Mouse (Mus musculus) MEL-GATA-1-ER (cell line): ENCODE results near the gene Cldn9.

Source experiments
- DNase-seq: peaks from one replicate; pipeline ENCODE4 v3.0.0-alpha.2; 2012; ENCODE audit warnings: low read depth; ENCODE audit errors: extremely low read depth

Gene Cldn9

DNA sequence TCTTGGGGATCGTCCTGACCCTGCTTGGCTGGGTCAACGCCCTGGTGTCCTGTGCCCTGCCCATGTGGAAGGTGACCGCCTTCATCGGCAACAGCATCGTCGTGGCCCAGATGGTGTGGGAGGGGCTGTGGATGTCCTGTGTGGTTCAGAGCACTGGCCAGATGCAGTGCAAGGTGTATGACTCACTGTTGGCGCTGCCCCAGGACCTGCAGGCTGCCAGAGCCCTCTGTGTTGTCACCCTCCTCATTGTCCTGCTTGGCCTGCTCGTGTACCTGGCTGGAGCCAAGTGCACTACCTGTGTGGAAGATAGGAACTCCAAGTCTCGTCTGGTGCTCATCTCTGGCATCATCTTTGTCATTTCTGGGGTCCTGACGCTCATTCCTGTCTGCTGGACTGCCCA lies 2.7 kb downstream of the Cldn9 start:
- no peak for DNase-seq

DNA sequence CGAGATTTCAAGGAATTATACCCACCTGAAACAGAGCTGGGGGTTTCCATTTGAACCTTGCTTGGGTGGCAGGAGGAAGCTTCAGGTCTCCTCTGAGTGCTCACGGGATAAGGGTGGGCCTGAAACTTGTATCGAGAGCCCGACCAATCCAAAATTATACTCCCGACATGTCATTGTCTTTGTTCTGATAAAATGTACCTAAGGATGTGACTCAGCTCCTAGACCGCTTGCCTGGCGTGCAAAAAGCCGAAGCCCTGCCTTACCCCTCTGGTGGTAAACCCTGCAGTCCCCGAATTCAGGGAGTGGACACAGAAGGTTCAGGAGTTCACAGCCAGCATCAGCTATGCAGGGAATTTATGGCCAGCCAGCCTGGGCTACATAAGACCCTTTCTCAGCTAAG lies 3.5 kb downstream of the Cldn9 start:
- no peak for DNase-seq

DNA sequence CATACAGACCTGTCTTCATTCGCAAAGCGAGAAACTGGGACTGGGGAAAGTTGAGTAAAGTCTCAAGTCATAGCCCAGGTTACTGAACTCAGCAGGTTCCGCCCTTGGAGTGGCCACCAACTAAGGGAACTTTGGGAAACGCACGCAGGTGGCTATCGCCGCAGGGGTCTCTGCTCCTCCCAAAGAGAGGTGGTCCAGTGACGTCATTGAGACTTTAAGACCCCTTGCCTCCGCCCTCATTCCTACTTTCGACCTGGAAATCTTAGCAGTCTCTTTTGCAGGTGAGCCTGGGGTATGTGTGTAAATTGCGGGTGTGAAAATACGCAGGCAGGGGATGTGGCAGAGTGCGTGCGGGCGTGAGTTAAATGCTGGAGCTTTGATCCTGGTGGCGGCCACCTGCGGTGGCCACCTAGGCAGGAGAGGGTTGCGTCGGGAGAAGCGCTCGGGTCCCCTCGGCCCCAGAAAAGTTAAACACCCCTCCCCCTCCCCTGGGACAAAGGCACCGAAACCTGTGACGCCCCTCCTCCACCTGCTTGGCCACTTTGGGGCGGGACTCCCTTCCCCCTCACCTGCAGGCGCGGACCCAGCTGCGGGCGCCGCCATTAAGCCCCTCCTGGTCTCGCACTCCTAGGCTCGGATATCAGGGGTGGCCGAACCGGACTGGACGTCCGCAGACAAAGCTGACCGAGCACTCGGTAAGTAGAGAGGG lies 4.5 kb downstream of the Cldn9 start, which contains the start of gene Cldn6:
Gene Cldn6, plus strand, starts transcription at position 123 of the 709 bp plus-strand sequence.
- no peak for DNase-seq

DNA sequence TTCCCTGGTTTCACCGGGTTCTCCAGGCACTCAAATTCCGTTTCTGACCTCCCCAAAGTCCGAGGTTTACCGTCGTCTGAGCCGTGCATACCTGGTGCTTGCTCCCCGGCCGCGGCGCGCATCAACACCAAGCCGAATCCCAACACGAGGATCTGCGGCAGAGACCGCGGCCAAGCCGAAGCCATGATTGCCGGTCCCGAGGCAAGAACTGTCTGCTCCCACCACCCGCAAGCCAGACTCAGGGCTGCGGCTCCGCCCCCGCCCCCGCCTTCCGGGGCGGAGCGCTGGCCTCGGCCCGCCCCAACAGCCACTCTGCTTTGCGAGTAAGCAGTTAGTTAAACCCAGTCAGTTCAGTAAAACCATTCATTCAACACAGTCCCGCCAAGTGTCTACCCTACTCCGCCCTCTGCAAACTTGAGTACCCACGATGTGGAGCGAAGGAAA lies 6.6 kb downstream of the Cldn9 start, which contains the start of gene Tnfrsf12a:
Gene Tnfrsf12a, minus strand, starts transcription at position 233 of the 444 bp plus-strand sequence.
- peak; percentile 71 for DNase-seq

DNA sequence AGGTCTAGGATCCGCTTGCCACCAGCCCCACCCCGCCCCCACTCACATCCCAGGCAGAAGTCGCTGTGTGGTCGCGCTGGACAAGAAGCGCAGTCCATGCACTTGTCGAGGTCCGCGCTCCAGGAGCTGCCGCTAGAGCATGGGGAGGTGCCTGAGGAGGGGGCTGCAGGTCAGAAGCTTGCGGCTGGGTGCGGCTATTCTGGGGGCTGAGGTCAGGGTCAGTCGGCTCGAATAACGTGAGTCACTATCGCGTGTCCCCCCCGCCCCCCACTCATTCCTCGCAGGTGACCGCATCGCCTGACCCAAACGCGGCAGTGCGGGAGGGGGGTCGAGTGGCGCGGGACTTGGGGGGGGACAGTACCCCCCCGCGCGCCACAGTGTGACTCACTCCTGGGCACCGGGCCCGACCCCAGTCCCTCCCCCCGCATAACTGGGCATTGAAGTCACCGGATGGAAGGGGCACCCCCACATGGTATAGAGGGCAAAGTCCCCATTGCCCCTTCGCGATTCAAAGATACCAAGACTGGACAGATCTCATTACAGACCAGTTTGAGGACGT lies 7.3 kb downstream of the Cldn9 start:
- DNase-seq: no peak

DNA sequence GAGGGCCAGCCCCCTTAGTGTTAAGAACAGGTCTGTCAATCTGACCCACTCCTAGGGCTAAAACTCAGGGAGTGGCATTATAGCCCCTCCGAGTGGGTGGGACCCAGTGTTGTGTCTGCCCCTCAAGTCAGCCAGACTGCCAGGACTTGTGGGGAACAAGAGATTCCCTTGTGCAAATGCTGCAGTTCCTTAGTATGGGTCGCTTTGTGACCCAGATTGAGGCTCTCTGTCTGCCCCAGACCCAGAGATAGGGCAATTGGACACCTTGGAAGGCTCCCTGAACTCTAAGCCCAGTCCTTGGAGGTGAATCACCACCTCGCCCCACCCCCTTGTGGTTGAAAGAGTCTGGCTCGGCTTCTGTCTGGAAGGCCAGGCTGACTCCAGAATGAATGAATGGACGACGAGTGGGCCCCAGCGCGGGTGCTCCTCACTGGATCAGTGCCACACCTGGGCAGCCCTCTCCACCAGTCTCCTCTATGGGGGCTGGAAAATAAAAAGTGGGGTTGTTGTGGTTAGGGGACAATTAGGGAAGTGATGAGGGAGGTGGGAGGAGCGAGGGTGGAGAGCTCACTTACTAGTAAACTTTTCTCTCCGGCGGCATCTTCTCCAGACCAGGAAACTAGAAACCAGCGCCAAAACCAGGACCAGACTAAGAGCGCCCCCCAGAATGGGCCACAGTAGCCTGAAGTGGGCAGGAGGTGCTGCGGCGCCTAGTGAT lies 8.1 kb downstream of the Cldn9 start:
- peak; percentile 77 for DNase-seq

DNA sequence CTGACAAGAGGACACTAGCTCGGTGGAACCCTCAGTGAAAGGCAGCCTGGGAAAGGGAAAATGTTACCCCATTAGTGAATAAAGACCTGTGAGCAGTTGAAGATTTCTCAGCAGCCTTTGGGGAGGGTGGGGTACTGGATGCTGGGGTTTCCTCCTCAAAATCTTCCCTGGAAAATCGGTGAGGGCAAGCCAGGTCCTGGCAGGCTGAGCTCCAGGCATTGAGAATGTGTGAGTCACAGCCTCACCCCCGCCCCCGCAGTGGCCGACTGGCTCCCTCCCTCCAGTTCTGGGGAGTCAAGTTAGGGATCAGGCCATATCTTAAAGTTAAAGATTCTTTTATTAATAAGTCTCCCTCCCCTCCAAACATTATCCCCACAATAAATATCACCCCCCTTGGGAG lies 8.7 kb downstream of the Cldn9 start:
- DNase-seq: no peak

DNA sequence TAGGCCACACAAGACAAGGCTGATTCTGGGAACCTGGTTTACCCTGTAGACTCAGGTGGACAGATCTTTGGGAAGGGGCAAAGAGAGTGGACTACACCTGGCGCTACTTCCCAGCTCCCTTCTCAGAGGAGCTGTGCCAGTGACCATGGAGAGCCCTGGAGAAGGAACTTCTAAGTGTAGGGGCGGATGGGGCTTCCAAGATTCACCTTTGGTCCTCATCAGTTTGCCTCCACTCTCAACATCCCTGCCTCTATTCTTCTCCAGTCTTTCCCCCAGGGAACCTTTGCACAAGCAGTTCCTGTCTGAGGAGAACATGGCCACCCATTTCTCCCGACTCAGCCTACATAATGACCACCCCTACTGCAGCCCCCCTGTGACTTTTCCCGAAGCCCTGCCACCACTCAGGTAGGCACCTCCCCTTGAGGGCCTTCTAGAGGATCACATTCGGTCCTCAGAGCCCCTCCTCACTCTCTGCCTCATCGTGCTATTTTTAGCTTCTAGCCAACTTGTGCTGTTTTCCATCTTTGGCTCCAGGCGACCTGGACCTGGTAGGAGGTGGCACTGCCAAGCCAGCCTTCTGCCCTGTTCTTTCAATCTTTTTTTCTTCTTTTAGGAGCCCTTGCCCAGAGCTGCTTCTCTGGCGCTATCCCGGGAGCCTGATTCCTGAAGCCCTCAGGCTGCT lies 9.4 kb downstream of the Cldn9 start:
- DNase-seq: no peak

DNA sequence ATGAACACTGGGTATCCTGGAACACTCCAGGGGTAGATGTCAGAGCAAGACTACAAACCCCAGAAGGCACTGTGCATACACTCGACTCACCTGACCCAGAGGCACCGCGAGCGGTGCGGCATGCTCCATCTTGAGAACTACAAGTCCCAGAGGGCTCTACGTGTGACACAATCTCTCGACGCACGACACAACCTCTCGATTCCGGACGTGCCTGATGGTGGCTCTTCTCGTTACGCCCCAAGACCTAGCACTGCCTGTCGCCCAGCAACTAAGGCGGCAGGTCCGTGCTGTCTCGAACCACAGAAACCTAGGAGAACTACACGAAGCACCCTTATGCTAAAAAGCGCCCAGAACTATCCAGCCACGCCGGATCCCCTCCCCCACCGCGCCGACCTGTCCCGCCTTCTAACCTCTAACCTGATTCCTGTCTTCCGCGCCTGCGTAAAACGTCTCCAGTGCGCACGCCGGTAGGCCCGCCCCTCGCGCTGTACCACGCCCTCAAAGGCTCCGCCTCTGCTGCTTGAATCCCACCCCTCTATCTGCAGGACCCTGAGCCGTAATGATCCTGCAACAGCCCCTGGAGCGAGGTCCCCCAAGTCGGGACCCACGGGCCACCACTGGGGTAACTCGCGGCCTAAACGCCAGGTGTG lies 10.3 kb downstream of the Cldn9 start, which contains the start of the genes Hcfc1r1 and Thoc6:
Gene Hcfc1r1, plus strand, starts transcription at position 173 of the 650 bp plus-strand sequence.
Gene Thoc6, minus strand, starts transcription at position 459 of the 650 bp plus-strand sequence.
- peak; percentile 96 for DNase-seq

DNA sequence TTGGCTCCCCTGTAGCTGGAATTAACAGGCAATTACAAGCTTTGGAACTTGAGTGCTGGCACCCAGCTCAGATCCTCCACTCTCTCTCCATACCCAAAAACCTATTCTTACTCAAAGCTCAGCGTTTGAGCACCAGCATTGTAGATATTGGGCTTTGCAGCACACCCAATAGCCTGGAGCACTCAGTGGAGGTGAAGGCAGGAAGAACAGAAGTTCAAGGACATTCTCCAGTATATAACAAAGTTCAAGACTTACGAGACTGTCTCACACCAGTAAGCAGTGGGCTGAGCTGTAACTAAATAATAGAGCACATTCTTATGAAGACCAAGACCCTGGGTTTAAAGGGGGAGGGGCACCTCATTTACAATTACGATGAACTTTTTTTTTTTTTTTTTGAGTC lies 11.1 kb downstream of the Cldn9 start:
- no peak for DNase-seq

DNA sequence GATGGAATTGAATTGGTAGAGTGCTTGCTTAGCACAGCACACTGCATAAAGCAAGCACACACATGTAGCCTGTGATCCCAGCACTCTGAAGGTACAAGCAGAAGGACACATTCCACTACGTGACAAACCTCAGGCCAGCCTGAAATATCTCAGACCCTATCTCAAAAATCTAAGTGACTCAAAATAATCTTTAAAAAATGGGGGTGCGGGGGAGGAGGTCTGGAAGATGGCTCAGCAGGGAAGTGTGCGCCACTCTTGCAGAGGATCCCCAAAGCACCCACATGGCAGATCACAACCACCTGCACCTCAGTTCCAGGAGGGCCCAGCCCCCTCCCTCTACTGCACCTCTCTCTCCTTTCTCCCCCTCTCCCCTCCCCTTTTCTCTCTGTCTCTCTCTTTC lies 12.3 kb downstream of the Cldn9 start:
- no peak for DNase-seq

DNA sequence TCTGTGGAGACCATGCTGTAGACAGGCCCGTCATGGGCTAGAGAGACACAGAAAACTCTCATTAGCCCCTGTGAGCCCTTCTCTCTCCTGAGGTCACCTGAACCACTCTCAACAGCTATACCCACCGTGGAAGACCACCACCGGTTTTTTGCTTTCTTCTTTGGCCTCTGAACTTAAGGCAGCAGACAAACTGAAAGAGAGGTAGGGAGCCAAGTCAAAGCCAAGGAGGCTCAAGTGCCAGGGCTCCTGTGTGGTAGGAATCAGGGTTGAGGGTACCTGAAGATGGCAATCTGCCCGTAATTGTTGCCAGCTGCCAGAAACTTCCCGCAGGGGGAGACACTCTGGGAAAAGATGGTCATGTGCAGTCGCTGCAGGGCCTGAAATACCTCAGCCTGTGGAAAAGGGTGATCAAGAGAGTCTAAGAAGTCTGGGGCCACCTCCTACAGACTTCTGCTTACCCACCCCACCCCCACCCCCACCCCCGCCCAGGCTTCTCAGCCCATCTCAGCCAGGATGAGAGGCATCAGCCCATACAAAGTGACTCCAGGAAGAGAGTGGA lies 13.2 kb downstream of the Cldn9 start:
- DNase-seq: no peak

DNA sequence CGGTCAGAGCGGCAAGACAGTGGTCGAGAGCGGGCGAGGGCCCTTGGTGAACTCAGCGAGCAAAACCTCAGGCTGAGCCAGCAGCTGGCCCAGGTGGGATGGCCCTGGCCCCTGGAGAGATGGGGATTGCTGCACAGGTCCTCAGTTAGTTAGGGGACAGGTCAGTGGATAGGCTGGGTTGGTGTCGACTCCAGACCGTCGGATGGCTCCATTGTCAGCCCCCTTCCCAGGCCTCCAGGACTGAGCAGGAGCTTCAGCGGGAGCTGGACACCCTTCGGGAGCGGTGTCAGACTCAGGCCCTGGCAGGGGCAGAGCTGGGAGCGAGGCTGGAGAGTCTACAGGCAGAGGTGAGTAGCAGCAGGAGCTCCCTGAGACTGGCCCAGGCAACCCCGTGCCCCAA lies 18.3 kb downstream of the Cldn9 start:
- DNase-seq: no peak

DNA sequence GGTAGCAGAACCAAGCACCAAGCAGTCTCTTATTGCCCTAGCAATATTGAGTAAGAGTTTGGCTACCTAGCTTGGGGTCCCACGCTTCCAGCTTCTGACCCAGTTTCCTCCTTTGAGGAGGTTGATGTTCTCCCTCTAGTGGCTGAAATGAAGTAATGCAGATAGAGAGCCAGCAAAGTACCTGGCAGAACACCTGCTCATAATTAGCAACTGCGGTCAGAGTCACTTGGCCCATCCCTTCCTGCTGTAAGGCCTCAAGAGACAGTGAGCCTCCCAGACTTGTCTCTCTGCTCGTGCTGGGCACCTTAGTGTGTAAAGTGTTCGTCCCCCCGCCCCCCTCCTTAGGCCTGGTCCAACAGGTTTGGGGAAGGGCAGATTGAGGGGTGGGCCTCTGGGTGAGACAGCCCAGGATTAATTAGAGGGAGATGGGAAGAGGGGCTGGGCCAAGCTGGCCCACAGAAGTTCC lies 19.2 kb downstream of the Cldn9 start:
- DNase-seq: no peak

DNA sequence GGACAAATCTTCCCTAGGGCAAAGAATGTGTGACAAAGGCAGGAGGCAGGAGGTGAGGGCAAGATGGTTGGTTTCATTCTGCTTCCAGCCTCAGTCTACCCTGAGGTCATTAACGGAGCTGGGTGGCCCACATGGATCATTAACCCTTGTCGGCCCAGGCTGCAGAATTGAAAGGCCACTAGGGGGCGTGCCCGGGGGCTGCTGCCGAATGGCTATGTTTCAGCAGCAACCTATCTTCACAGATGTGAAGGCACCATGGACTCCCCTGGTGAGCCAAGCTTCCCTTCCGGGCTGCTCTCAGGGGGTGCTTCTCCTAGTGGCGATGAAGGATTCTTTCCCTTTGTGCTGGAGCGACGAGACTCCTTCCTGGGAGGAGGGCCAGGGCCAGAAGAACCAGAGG lies 22.3 kb downstream of the Cldn9 start:
- DNase-seq: no peak

DNA sequence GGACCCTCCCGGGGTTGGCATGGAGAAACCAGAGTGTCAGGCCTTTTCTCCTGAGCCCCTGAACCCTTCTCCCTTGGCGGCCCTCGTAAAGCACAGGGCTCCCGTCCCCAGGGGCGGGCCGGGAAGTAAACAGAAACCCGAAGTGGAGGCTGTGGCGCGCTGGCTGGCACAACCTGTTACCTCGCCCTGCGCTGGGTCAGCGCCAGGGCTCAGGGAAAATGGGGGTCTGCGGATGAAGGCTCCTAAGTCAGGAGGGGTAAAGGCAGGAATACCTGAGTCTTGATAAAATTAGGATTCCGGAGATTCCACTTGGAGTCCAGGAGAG lies 23.0 kb downstream of the Cldn9 start:
- DNase-seq: no peak

DNA sequence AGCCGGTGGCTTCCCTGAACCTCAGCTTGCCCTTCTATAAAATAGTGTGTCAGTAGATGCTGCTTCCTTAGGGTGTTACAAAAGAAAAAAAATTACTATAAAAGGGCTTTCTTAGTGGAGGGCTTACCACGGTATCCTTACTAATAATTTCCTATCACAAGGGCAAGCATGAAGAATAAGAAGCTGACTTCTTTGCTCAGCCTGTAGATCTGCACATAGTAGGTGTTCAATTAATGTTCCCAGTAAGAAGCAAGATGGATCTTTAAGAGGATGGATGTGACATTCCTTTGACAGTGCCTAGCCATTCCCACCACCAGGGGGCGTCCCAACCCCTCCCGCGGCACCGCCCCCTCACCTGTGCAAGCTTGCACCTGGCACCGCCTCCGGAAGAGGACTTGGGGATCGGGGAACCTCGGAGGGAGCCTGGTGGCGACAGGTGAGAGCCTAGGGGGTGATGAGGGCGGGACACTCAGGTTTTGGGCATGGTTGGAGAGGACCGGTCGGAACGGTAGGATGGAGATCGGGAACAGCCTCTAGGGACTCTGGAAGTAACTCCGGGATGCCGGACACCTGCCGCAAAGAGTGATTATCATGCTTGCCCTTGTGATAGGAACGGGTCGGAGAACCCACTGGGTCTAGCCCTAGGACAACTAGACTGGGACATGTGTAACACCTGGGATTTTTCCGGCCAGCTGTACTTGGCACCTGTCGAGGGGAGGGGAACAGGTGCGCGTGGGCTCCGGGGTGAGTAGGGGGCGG lies 23.5 kb downstream of the Cldn9 start, which contains the start of gene Bicdl2:
Gene Bicdl2, plus strand, starts transcription at position 390 of the 759 bp plus-strand sequence.
- no peak for DNase-seq

DNA sequence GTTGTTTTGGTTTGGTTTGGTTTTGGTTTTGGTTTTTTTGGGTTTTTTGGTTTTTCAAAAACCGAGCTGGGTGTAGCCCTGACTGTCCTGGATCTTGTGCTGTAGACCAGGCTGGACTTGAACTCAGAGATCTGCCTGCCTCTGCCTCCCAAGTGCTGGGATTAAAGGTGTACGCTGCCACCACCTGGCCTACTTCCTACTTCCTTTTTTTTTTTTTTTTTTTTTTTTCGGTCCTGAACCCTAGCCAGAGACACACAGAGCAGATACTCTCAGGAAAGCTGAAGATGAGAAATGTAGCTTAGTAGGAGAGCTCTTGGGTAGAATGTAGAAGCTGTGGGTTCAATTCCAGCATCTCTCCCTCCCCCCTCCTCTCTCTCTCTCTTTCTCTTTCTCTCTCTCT lies 25.4 kb downstream of the Cldn9 start:
- DNase-seq: no peak

DNA sequence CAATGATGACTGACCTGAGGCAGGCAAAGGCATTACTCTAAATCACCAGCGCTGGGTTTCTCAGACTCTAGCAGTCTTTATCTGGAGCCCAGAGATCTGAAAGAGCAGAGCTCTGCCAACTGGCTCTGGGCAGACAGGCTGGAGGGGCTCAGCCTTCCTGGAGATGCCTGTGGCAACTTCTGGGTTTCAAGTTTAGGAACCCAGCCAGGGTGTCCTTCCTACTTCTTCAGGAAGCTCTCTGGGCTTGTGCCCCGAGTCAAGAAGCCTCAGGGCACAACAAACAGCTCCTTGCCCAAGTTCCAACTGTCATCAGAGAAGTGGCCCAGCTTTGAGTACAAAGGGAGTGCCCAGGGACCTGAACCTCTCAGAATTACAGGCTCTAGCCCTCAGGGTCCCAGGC lies 29.4 kb downstream of the Cldn9 start:
- no peak for DNase-seq

DNA sequence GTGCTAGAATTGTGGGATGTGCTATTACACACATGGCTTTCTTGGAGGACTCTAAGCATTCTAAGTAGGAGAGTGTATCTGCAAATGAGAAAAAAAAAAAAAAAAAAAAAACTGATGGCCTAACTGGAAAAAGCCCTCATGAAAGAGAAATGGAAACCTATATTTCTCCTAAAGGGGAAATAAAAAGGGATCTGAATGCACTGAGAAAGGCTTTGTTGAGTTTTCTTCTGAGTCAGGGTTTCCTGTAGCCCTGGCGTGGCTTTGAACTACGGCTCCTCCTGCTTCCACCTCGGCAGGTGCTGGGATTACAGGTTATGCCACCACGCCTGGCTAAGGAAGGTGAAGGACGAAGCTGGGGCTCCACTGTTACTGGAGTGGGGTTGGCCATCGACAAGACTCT lies 29.8 kb downstream of the Cldn9 start:
- DNase-seq: no peak
